Mouse (Mus musculus) intestine, embryonic 15.5 days (tissue): ENCODE results near the gene Sec63. TPM values are rescaled to one million over a fixed set of nuclear protein-coding genes. Genes with fewer than 3 reads are reported as not detected.

Source experiments
- ATAC-seq: fragments of 200-750 bp; cut with Nextera tagmentation; 2 replicates; pipeline ENCODE4 v1.8.0; 2017; ENCODE audit warnings: moderate TSS enrichment, moderate library complexity
- H3K27ac ChIP-seq: fragments of 300-500 bp; sonication (generic); 2 replicates; pipeline ENCODE4 v1.5.1; 2015; ENCODE audit warnings: mild to moderate bottlenecking, inconsistent platforms
- H3K27me3 ChIP-seq: fragments of 300-500 bp; sonication (generic); replicated peaks from 2 replicates; pipeline ENCODE4 v1.6.1; 2015; ENCODE audit warnings: inconsistent platforms
- H3K36me3 ChIP-seq: fragments of 300-500 bp; sonication (generic); 2 replicates; pipeline ENCODE4 v1.6.1; 2015; ENCODE audit warnings: inconsistent platforms
- H3K4me1 ChIP-seq: fragments of 300-500 bp; sonication (generic); replicated peaks from 2 replicates; pipeline ENCODE4 v1.6.1; 2015; ENCODE audit warnings: inconsistent platforms
- H3K4me2 ChIP-seq: fragments of 300-500 bp; sonication (generic); replicated peaks from 2 replicates; pipeline ENCODE4 v1.6.1; 2015; ENCODE audit warnings: mild to moderate bottlenecking, inconsistent platforms
- H3K4me3 ChIP-seq: fragments of 300-500 bp; sonication (generic); replicated peaks from 2 replicates; pipeline ENCODE4 v1.5.1; 2015; ENCODE audit warnings: inconsistent platforms
- H3K9ac ChIP-seq: fragments of 300-500 bp; sonication (generic); 2 replicates; pipeline ENCODE4 v1.6.1; 2015; ENCODE audit warnings: inconsistent platforms
- H3K9me3 ChIP-seq: fragments of 300-500 bp; sonication (generic); 2 replicates; pipeline ENCODE4 v1.6.1; 2016; ENCODE audit warnings: inconsistent platforms
- WGBS: fragments of 180-500 bp; shearing (Covaris S2); methylation state at CpG from one replicate; pipeline ENCODE4 v1.1.7; 2015; 5-methylcytosine and 5-hydroxymethylcytosine counted together
- polyA plus RNA-seq: library from polyadenylated mRNA; unstranded; fragments of >200 nt; fragmentation: Nextera tagmentation; extraction: Ambion mirVana; gene quantifications from 2 replicates; pipeline ENCODE4 v1.2.1, GENCODE M21; 2015

Gene Sec63
- polyA plus RNA-seq, result 25.0 and 25.5 TPM in 2 replicates

GRCm38 (mm10) chr10:42760999-42761900, at the start of gene Sec63:
Sec63 (plus strand) TSS chr10:42761496.
- Histone ChIP-seq H3K36me3 (no peaks in the 10 kb centered on the region), H3K4me2 (peak within 1 kb of the TSS; percentile 64), H3K4me1 (peaks cover 11% of the 10 kb centered on the region; the same call in 1 of the 2 replicates), H3K4me3 (peak within 1 kb of the TSS; percentile 94), H3K9me3 (no peaks in the 10 kb centered on the region), H3K27me3 (no peaks in the 10 kb centered on the region), H3K9ac (peak within 1 kb of the TSS; percentile 91), H3K27ac (peak within 1 kb of the TSS; percentile 86)
- WGBS, result under 1% methylated on average over 76 of the region's 81 CpGs
- peak; percentile 97 for ATAC-seq

GRCm38 (mm10) chr10:42714676-42715075, 46.6 kb upstream of the Sec63 start:
- no peak overlapping the region; the same call in 1 of the 2 replicates for H3K4me2 ChIP-seq
- peak; percentile 69 for ATAC-seq
- no peak overlapping the region for H3K9ac ChIP-seq
- 0 out of 2 replicates have a peak overlapping the region, but pooled peaks have one; percentile 70 for H3K27ac ChIP-seq
- no peaks in the 10 kb centered on the region for H3K9me3 ChIP-seq
- no peaks in the 10 kb centered on the region for H3K36me3 ChIP-seq
- no peaks in the 10 kb centered on the region for H3K27me3 ChIP-seq
- no peak overlapping the region for H3K4me3 ChIP-seq
- 0 out of 2 replicates have a peak, but pooled peaks cover 10% of the 10 kb centered on the region for H3K4me1 ChIP-seq
- 18% methylated on average over 9 of the region's 9 CpGs for WGBS

- H3K36me3 ChIP-seq, result no peaks in the 10 kb centered on the region
- H3K4me2 ChIP-seq, result peak overlapping the region; percentile 56
- 21% methylated on average over 19 of the region's 19 CpGs for WGBS
- ATAC-seq, result peak; percentile 91
- H3K9me3 ChIP-seq, result no peaks in the 10 kb centered on the region
- peak overlapping the region; percentile 70 for H3K27ac ChIP-seq
- H3K4me1 ChIP-seq, result 0 out of 2 replicates have a peak, but pooled peaks cover 10% of the 10 kb centered on the region
- H3K27me3 ChIP-seq, result no peaks in the 10 kb centered on the region
- H3K4me3 ChIP-seq, result peak overlapping the region; percentile 13
- H3K9ac ChIP-seq, result no peak overlapping the region; the same call in 1 of the 2 replicates
Observed at GRCm38 (mm10) chr10:42715366-42716035, 45.8 kb upstream of the Sec63 start.

- Histone ChIP-seq H3K4me2 (no peak overlapping the region), H3K4me1 (no peaks in the 10 kb centered on the region), H3K36me3 (no peaks in the 10 kb centered on the region), H3K27me3 (no peaks in the 10 kb centered on the region), H3K9me3 (no peaks in the 10 kb centered on the region), H3K27ac (no peak overlapping the region), H3K9ac (no peak overlapping the region), H3K4me3 (no peak overlapping the region)
- ATAC-seq, result no peak
- 92% methylated on average over 5 of the region's 5 CpGs for WGBS
Observed at GRCm38 (mm10) chr10:42722116-42722515, 39.2 kb upstream of the Sec63 start.

GRCm38 (mm10) chr10:42723275-42724232, 37.7 kb upstream of the Sec63 start:
- no peak overlapping the region for H3K9ac ChIP-seq
- peak overlapping the region; percentile 83 for H3K27ac ChIP-seq
- ATAC-seq, result peak; percentile 95
- H3K4me3 ChIP-seq, result no peak overlapping the region
- H3K4me2 ChIP-seq, result peak overlapping the region; percentile 0; the same call in 1 of the 2 replicates
- H3K9me3 ChIP-seq, result no peaks in the 10 kb centered on the region
- no peaks in the 10 kb centered on the region for H3K27me3 ChIP-seq
- H3K4me1 ChIP-seq, result no peaks in the 10 kb centered on the region
- no peaks in the 10 kb centered on the region for H3K36me3 ChIP-seq
- WGBS, result 55% methylated on average over 13 of the region's 13 CpGs

- Histone ChIP-seq H3K4me2 (no peak overlapping the region), H3K36me3 (no peaks in the 10 kb centered on the region), H3K27me3 (no peaks in the 10 kb centered on the region), H3K4me3 (no peak overlapping the region), H3K27ac (no peak overlapping the region), H3K9me3 (no peaks in the 10 kb centered on the region), H3K4me1 (no peaks in the 10 kb centered on the region), H3K9ac (no peak overlapping the region)
- ATAC-seq, result no peak
- WGBS, result 75% methylated on average over 2 of the region's 2 CpGs
Observed at GRCm38 (mm10) chr10:42729607-42730006, 31.7 kb upstream of the Sec63 start.

GRCm38 (mm10) chr10:42734546-42735060, 26.7 kb upstream of the Sec63 start:
- H3K36me3 ChIP-seq, result no peaks in the 10 kb centered on the region
- no peak overlapping the region for H3K4me2 ChIP-seq
- H3K9me3 ChIP-seq, result no peaks in the 10 kb centered on the region
- no peak overlapping the region for H3K27ac ChIP-seq
- no peaks in the 10 kb centered on the region for H3K4me1 ChIP-seq
- no peaks in the 10 kb centered on the region for H3K27me3 ChIP-seq
- WGBS, result 57% methylated on average over 5 of the region's 5 CpGs
- no peak overlapping the region for H3K4me3 ChIP-seq
- 0 out of 2 replicates have a peak, but pooled peaks have one; percentile 36 for ATAC-seq
- H3K9ac ChIP-seq, result no peak overlapping the region

- no peaks in the 10 kb centered on the region for H3K9me3 ChIP-seq
- H3K4me2 ChIP-seq, result peak overlapping the region; percentile 24; the same call in 1 of the 2 replicates
- no peaks in the 10 kb centered on the region for H3K36me3 ChIP-seq
- no peaks in the 10 kb centered on the region for H3K4me1 ChIP-seq
- no peak overlapping the region for H3K4me3 ChIP-seq
- WGBS, result 33% methylated on average over 10 of the region's 10 CpGs
- ATAC-seq, result peak; percentile 95
- H3K27me3 ChIP-seq, result no peaks in the 10 kb centered on the region
- H3K27ac ChIP-seq, result 0 out of 2 replicates have a peak overlapping the region, but pooled peaks have one; percentile 9
- no peak overlapping the region for H3K9ac ChIP-seq
Observed at GRCm38 (mm10) chr10:42751813-42752212, 9.5 kb upstream of the Sec63 start.

- no peaks in the 10 kb centered on the region for H3K4me1 ChIP-seq
- no peak overlapping the region for H3K4me3 ChIP-seq
- 55% methylated on average over 2 of the region's 2 CpGs for WGBS
- H3K4me2 ChIP-seq, result no peak overlapping the region
- no peak overlapping the region for H3K9ac ChIP-seq
- H3K36me3 ChIP-seq, result no peaks in the 10 kb centered on the region
- no peak overlapping the region for H3K27ac ChIP-seq
- H3K27me3 ChIP-seq, result no peaks in the 10 kb centered on the region
- no peaks in the 10 kb centered on the region for H3K9me3 ChIP-seq
- ATAC-seq, result no peak
Observed at GRCm38 (mm10) chr10:42754341-42754740, 7.0 kb upstream of the Sec63 start.

GRCm38 (mm10) chr10:42759741-42760140, 1.6 kb upstream of the Sec63 start:
- Histone ChIP-seq H3K4me2 (no peak overlapping the region), H3K27me3 (no peaks in the 10 kb centered on the region), H3K4me3 (no peak overlapping the region), H3K9me3 (no peaks in the 10 kb centered on the region), H3K4me1 (peaks cover 7% of the 10 kb centered on the region; the same call in 1 of the 2 replicates), H3K9ac (no peak overlapping the region), H3K36me3 (no peaks in the 10 kb centered on the region), H3K27ac (no peak overlapping the region)
- no peak for ATAC-seq
- 84% methylated on average over 4 of the region's 4 CpGs for WGBS

GRCm38 (mm10) chr10:42760329-42760728, 967 bp upstream of the Sec63 start:
- Histone ChIP-seq H3K9me3 (no peaks in the 10 kb centered on the region), H3K4me1 (peaks cover 11% of the 10 kb centered on the region; the same call in 1 of the 2 replicates), H3K9ac (no peak overlapping the region), H3K27ac (no peak overlapping the region), H3K36me3 (no peaks in the 10 kb centered on the region), H3K4me3 (no peak overlapping the region), H3K27me3 (no peaks in the 10 kb centered on the region), H3K4me2 (no peak overlapping the region)
- no peak for ATAC-seq
- WGBS, result 59% methylated on average over 8 of the region's 8 CpGs
